Mouse (Mus musculus): ENCODE data around the gene Sash3.

DNA sequence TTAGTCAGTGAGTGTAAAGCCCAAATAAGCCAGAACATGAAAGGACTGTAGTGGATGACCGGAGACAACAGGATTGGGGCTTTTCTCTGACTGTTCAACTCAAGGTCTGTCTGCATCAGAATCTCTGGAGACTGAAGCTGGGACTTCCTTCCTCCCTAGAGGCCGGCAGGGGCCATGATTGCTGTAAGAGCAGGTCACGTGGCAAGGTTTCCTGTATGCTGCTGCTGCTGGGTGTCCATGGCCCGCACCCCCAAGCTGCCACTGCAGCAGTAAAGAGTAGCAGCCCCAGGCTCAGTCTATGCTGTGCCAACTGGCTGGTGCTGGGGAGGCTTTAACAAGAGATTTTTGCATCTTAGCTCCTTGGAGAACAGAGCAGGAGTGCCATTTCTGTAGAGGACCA, at the start of gene Sash3:
- TF ChIP-seq CTCF (IDR thresholded peaks at IDR 0.05; ENCODE audit: borderline replicate concordance, insufficient read depth, low read depth, low read length) = no peak
- TF ChIP-seq POLR2A (IDR thresholded peaks at IDR 0.05; ENCODE audit: borderline replicate concordance, insufficient read depth, low read length) = no peak
